Mouse (Mus musculus) olfactory bulb, adult 2 months (tissue): ENCODE measurements around the gene Atp8a1.

Experiments
- CTCF ChIP-seq: fragments of 200-500 bp; IDR thresholded peaks from 2 replicates; pipeline ENCODE4 v1.5.1; 2012; ENCODE audit warnings: low read depth, mild to moderate bottlenecking, low read length, moderate library complexity; ENCODE audit not compliant: insufficient read depth
- POLR2A ChIP-seq: fragments of 200-500 bp; IDR thresholded peaks from 2 replicates; pipeline ENCODE4 v1.6.1; 2012; ENCODE audit warnings: mild to moderate bottlenecking, low read depth, low read length, moderate library complexity; ENCODE audit not compliant: insufficient read depth

DNA sequence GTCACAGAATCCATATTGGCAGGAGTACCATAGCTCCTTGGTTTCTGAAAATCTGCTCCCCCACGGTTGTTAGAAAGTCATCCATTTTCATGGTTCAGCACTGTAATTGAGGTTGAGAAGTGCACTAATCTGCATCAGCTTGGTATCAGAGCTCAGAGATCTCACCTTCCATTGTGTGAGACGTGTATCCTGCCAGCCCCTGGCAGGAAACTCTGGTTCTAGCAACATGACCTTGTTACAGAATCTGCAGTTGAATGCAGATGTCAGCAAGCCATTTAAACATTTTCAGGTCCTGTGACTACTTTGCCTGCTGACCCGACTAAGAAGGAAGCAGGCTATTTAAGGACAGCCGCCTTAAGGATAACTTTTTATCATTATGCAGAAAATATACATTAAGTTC, 2.2 kb upstream of the Atp8a1 start:
- no peak for TF ChIP-seq POLR2A
- TF ChIP-seq CTCF = no peak
